Mouse (Mus musculus) small intestine, adult 2 months (tissue): ENCODE results near the gene Gm5767.

Experiments
- CTCF ChIP-seq: fragments of 200-500 bp; IDR thresholded peaks from 2 replicates; pipeline ENCODE4 v1.5.1; 2012; ENCODE audit warnings: low read depth, mild to moderate bottlenecking, control low read depth, inconsistent platforms, low read length, moderate library complexity, mixed read lengths; ENCODE audit not compliant: insufficient replicate concordance, insufficient read length; ENCODE audit errors: extremely low read depth
- POLR2A ChIP-seq: fragments of 200-500 bp; IDR thresholded peaks from 2 replicates; pipeline ENCODE4 v1.6.1; 2012; ENCODE audit warnings: low read depth, mild to moderate bottlenecking, control low read depth, inconsistent platforms, low read length, moderate library complexity

DNA sequence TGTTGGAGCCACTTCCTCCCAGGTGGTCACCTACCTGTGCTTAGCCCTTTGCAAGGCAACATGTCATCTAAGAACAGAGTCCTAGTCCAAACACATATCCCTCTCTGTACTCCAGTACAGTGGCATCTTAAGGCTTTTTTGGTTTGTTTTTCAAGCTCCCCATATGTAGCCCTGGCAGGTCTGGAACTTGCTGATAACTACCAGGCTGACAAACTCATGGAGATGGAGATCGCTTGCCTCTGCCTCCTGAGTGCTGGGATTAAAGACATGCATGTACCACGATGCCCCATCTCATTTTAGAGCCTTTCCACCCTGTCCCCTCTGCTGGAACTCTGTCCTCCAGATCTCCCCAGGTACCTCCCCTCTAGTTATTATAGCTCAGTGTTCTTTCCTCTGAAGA is 4.3 kb upstream of the Gm5767 start:
- TF ChIP-seq CTCF: no peak
- TF ChIP-seq POLR2A: no peak
